Mouse (Mus musculus) liver, embryonic 13.5 days (tissue): Measurements from ENCODE around the gene Gemin7. TPM values are rescaled to one million over a fixed set of nuclear protein-coding genes. Genes with fewer than 3 reads are reported as not detected.

Experiments
- ATAC-seq: fragments of 200-750 bp; cut with Nextera tagmentation; 2 replicates; pipeline ENCODE4 v1.8.0; 2017; ENCODE audit warnings: low read depth, mild to moderate bottlenecking, moderate number of reproducible peaks, moderate library complexity
- DNase-seq: peaks from one replicate; pipeline ENCODE4 v3.0.0; 2022
- H3K27ac ChIP-seq: fragments of 300-500 bp; sonication (generic); 2 replicates; pipeline ENCODE4 v1.5.1; 2015; ENCODE audit warnings: moderate library complexity, mild to moderate bottlenecking, inconsistent platforms
- H3K27me3 ChIP-seq: fragments of 300-500 bp; sonication (generic); 2 replicates; pipeline ENCODE4 v1.6.1; 2015; ENCODE audit warnings: mild to moderate bottlenecking, inconsistent platforms
- H3K36me3 ChIP-seq: fragments of 300-500 bp; sonication (generic); 2 replicates; pipeline ENCODE4 v1.6.1; 2015; ENCODE audit warnings: mild to moderate bottlenecking, inconsistent platforms
- H3K4me1 ChIP-seq: fragments of 300-500 bp; sonication (generic); replicated peaks from 2 replicates; pipeline ENCODE4 v1.6.1; 2015; ENCODE audit warnings: inconsistent platforms
- H3K4me2 ChIP-seq: fragments of 300-500 bp; sonication (generic); 2 replicates; pipeline ENCODE4 v1.6.1; 2015; ENCODE audit warnings: inconsistent platforms, mild to moderate bottlenecking, moderate library complexity
- H3K4me3 ChIP-seq: fragments of 300-500 bp; sonication (generic); replicated peaks from 2 replicates; pipeline ENCODE4 v1.5.1; 2015; ENCODE audit warnings: mild to moderate bottlenecking, inconsistent platforms
- H3K9ac ChIP-seq: fragments of 300-500 bp; sonication (generic); 2 replicates; pipeline ENCODE4 v1.6.1; 2015; ENCODE audit warnings: mild to moderate bottlenecking, inconsistent platforms
- H3K9me3 ChIP-seq: fragments of 300-500 bp; sonication (generic); replicated peaks from 2 replicates; pipeline ENCODE4 v1.6.1; 2016; ENCODE audit warnings: inconsistent platforms
- WGBS: fragments of 180-500 bp; shearing (Covaris S2); methylation state at CpG from one replicate; pipeline ENCODE4 v1.1.7; 2015; ENCODE audit not compliant: insufficient replicate concordance; 5-methylcytosine and 5-hydroxymethylcytosine counted together
- polyA plus RNA-seq: library from polyadenylated mRNA; unstranded; fragments of >200 nt; fragmentation: Nextera tagmentation; extraction: Ambion mirVana; gene quantifications from 2 replicates; pipeline ENCODE4 v1.2.1, GENCODE M21; 2015

The Gemin7 gene
- polyA plus RNA-seq, 1 experiment from 2014 or later, result 92.7 TPM

DNA sequence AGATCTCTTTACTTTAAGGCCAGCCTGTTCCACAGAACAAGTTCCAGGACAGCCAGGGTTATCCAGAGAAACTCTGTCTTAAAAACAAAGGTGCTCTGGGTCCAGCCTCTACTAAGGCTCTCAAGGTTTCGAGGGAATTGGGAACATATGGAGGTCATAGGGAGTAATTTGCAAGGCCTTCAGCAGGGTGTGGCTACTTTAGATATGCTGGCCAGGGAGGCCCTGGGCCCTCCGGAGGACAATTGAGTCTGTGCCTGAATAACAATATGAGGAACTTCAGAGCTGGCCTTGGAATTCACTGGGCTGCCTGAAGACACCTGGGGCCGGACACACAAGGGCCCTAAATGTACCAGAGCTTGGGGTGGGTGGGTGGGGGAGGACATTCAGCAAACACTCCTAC lies 1.8 kb downstream of the Gemin7 start:
- H3K4me1 ChIP-seq, result peaks cover 78% of the 10 kb centered on the region
- H3K9ac ChIP-seq, result peak overlapping the region; percentile 18; the same call in 1 of the 2 replicates
- no peaks in the 10 kb centered on the region for H3K9me3 ChIP-seq
- H3K4me2 ChIP-seq, result peak overlapping the region; percentile 9; the same call in 1 of the 2 replicates
- no peak overlapping the region for H3K4me3 ChIP-seq
- WGBS, result 34% methylated on average over 3 of the region's 3 CpGs
- ATAC-seq (no peak), DNase-seq (no peak)
- peaks cover 21% of the 10 kb centered on the region for H3K36me3 ChIP-seq
- H3K27ac ChIP-seq, result peak overlapping the region; percentile 94
- H3K27me3 ChIP-seq, result peaks cover 16% of the 10 kb centered on the region; the same call in 1 of the 2 replicates

DNA sequence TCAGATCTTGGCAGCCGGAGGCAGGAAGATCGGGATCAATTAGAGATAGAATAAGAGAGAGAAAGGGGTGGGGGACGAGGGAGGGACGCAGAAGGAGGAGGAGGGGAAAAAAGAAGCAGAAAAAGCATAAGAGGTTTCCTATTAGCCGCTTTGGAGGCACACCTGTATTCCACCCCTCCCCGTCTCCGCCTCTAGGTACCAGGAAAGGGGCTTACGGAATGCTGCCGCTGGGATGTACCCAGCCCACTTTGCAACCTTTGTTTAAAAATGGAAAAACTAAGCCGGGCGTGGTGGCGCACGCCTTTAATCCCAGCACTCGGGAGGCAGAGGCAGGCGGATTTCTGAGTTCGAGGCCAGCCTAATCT lies 3.6 kb downstream of the Gemin7 start:
- Histone ChIP-seq H3K27ac (peak overlapping the region; percentile 94), H3K27me3 (peaks cover 16% of the 10 kb centered on the region; the same call in 1 of the 2 replicates), H3K9ac (peak overlapping the region; percentile 90), H3K4me2 (peak overlapping the region; percentile 83), H3K4me3 (peak overlapping the region; percentile 75), H3K36me3 (peaks cover 29% of the 10 kb centered on the region), H3K9me3 (no peaks in the 10 kb centered on the region), H3K4me1 (peaks cover 85% of the 10 kb centered on the region)
- WGBS, result 22% methylated on average over 16 of the region's 16 CpGs
- ATAC-seq (no peak), DNase-seq (no peak)

DNA sequence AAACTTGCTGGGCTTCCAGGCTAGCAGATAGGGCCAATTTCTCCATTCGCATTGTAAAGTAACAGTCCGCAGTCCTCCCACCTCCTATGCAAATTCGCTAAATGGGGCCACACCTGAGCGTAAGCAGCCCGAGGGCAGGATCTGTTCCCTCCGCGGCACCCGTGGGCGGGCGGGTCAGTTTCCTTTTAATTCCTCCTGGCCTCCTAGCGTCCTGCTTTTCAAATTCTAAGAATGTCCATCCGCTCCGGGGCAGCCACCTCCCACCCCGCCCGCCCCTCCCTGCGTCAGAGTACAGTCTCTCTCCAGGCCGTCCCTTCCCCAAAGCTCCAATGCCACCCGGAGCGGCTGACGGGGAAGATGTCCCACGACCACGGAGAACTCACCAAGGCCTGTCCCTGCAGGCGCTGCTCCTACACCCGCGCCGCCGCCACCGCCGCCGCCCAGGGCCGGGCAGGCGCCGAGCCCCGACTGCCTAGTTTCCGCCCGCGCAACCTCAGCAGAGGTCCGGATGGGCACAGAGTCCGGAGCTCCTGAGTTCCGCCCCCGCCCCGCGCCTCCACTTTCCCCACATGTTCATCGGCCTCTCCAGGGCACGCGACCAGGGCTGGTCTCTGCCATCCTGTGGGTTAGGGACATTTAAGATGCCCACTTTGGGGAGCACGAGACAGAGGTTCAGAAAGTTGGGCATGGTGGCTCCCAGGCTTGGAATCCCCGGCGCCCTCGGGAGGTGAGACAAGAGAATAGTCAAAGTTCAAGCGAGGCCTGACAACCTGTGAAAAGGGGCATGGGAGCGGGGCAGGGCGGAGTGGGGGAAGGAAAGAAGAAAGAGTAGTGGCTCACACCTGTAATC lies 4.2 kb downstream of the Gemin7 start:
- Histone ChIP-seq H3K36me3 (peaks cover 35% of the 10 kb centered on the region), H3K27ac (peak overlapping the region; percentile 94), H3K4me2 (peak overlapping the region; percentile 83), H3K27me3 (peaks cover 16% of the 10 kb centered on the region; the same call in 1 of the 2 replicates), H3K4me1 (peaks cover 80% of the 10 kb centered on the region), H3K4me3 (peak overlapping the region; percentile 75), H3K9ac (peak overlapping the region; percentile 90), H3K9me3 (no peaks in the 10 kb centered on the region)
- WGBS, result under 1% methylated on average over 53 of the region's 53 CpGs
- DNase-seq (peak; percentile 61), ATAC-seq (peak; percentile 88)

DNA sequence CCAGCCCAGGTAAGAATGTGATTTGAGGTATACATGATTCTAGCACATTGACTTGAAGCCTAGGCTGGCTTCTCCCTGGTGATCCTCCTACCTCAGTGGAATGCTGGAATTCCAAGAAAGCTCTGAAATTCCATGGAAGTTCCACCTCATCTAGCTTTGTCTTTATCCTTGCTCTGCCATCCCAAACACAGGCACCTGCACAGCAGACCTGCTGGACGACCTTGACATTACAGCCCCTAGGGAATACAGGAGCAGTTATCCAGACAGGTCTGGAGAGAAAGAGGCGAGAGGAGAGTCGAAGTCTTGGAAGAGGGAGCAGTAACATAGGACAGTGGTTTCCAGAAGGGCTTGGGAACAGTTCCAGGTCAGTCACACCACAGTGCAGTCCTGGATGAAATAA lies 7.7 kb downstream of the Gemin7 start:
- peaks cover 63% of the 10 kb centered on the region for H3K36me3 ChIP-seq
- peaks cover 60% of the 10 kb centered on the region for H3K4me1 ChIP-seq
- ATAC-seq (no peak), DNase-seq (no peak)
- no peak overlapping the region for H3K4me2 ChIP-seq
- H3K9me3 ChIP-seq, result 0 out of 2 replicates have a peak, but pooled peaks cover under 1% of the 10 kb centered on the region
- no peak overlapping the region for H3K27ac ChIP-seq
- H3K27me3 ChIP-seq, result no peaks in the 10 kb centered on the region
- H3K4me3 ChIP-seq, result no peak overlapping the region
- no peak overlapping the region for H3K9ac ChIP-seq
- WGBS, result 86% methylated on average over 3 of the region's 3 CpGs

DNA sequence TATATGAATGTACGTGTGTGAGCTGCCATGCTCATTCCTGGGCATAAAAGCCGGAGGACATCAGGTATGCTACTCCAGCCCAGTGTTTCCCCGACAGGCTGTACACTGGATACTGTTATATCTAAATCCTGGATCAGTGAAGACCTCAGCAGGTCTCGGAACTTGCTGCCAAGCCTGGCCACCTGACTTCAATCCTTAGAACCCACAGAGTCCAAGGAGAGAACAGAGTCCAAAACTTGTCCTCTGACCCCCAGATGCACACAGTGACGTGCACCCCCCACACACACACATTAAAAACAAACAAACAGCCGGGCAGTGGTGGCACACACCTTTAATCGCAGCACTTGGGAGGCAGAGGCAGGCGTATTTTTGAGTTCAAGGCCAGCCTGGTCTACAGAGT lies 10.0 kb downstream of the Gemin7 start:
- DNase-seq (no peak), ATAC-seq (no peak)
- peaks cover 67% of the 10 kb centered on the region for H3K4me1 ChIP-seq
- no peaks in the 10 kb centered on the region for H3K27me3 ChIP-seq
- 0 out of 2 replicates have a peak, but pooled peaks cover 5% of the 10 kb centered on the region for H3K9me3 ChIP-seq
- 0 out of 2 replicates have a peak overlapping the region, but pooled peaks have one; percentile 0 for H3K27ac ChIP-seq
- H3K9ac ChIP-seq, result no peak overlapping the region
- 80% methylated on average over 8 of the region's 8 CpGs for WGBS
- H3K4me3 ChIP-seq, result no peak overlapping the region
- no peak overlapping the region for H3K4me2 ChIP-seq
- peaks cover 70% of the 10 kb centered on the region for H3K36me3 ChIP-seq

DNA sequence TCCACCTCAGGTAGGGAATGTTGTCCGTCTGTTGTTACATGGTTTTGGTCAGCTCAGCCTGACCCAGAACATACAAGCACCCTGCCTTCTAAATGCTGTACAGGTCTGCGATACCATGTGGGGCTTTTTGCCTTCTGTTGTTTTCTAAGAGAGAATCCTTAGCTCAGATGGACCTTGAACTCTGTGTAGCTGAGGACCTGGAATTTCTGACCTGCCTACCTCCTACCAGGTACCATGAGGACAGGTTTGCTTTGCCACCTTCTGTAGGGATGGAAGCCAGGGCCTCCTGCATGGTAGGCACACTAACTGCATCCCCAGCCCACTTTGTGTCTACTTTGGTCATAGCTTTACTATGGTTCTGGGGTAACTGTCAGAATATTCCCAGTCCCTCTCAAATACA lies 11.6 kb downstream of the Gemin7 start:
- H3K4me2 ChIP-seq, result no peak overlapping the region
- 0 out of 2 replicates have a peak, but pooled peaks cover 5% of the 10 kb centered on the region for H3K9me3 ChIP-seq
- 94% methylated on average over 2 of the region's 2 CpGs for WGBS
- ATAC-seq, result no peak
- peak overlapping the region; percentile 98 for H3K27ac ChIP-seq
- H3K36me3 ChIP-seq, result peaks cover 61% of the 10 kb centered on the region
- no peaks in the 10 kb centered on the region for H3K27me3 ChIP-seq
- DNase-seq, result no peak
- H3K4me1 ChIP-seq, result peaks cover 56% of the 10 kb centered on the region
- H3K4me3 ChIP-seq, result no peak overlapping the region
- H3K9ac ChIP-seq, result 0 out of 2 replicates have a peak overlapping the region, but pooled peaks have one; percentile 41

DNA sequence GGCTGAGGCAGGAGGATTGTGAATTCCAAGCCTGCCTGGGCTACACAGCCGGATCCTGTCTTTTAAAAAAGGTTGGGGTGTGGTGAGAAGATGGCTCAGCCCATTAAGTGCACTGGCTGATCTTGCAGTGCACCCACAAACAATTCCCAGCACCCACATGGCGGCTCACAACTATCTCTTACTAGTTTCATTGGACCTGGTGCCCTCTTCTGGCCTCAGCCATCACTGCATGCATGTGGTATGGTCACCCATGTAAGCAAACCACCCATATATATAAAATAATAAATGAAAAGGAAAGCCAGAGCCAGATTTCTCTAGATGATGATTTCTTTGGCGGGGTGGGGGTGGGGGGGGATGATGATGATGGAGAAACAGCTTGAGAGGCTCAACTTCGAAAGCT lies 12.9 kb downstream of the Gemin7 start:
- Histone ChIP-seq H3K36me3 (peaks cover 52% of the 10 kb centered on the region), H3K9ac (peak overlapping the region; percentile 99), H3K9me3 (0 out of 2 replicates have a peak, but pooled peaks cover 5% of the 10 kb centered on the region), H3K4me1 (peaks cover 61% of the 10 kb centered on the region), H3K4me3 (peak overlapping the region; percentile 100), H3K27me3 (no peaks in the 10 kb centered on the region), H3K27ac (peak overlapping the region; percentile 98), H3K4me2 (peak overlapping the region; percentile 81)
- WGBS, result 80% methylated on average over 4 of the region's 4 CpGs
- no peak for ATAC-seq
- no peak for DNase-seq

DNA sequence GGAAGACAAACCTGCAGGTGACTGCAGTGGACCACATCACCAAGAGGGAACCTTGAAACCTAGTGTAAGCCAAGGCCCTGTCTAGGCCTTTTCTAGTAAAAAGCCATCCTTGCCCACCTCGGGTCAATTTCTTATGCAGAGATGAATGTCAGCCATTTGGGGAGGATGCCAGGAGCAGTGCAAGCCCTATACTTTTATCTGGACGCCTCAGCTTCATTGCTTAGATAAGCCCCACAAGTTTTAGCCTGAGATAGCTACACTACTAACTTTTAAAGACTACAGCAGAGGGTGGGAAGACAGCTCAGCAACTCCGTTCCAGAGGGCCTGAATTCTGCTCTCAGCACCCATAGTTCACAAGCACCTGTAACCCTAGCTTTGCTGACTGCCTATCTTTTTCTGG lies 13.5 kb downstream of the Gemin7 start:
- Histone ChIP-seq H3K9me3 (0 out of 2 replicates have a peak, but pooled peaks cover 5% of the 10 kb centered on the region), H3K4me2 (peak overlapping the region; percentile 81), H3K27ac (peak overlapping the region; percentile 98), H3K36me3 (peaks cover 49% of the 10 kb centered on the region), H3K4me3 (peak overlapping the region; percentile 100), H3K27me3 (no peaks in the 10 kb centered on the region), H3K4me1 (peaks cover 61% of the 10 kb centered on the region), H3K9ac (peak overlapping the region; percentile 99)
- 18% methylated on average over 3 of the region's 3 CpGs for WGBS
- ATAC-seq, result peak; percentile 87
- peak; percentile 74 for DNase-seq

DNA sequence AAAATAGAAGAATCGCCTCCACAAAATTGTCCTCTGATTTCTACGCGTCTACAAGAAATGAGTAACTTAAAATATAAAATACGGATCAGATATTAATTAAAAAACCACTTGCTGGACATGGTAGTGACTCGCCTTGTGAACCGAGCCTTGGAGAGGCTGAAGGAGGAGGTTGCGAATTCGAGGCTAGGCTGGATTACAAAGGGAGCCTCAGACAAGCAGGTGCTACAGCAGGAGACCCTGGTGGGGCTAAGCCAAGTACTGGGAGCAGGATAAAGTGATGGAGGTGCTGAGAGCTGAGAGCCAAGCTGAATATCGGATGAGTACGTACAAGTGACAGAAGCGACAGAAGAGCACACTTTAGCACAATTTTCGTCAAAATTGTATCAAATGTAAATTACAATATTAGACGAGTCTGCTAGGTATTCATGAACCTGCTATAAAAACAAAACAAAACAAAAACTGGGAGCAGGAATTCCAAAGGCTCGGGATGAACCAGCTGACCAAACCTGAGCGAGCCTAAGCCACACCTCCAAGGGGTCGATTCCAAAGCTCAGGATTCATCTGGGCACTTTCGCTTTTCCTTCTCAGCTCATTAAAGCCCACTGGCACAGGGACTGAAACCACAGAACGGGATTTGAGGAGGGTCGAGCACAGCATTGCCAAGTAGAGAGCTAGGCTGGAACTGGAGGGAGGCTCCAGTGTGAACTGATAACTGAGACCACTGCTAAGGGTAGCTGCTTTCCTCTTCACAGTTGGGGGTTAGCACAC lies 14.6 kb downstream of the Gemin7 start, which contains the start of gene Ppp1r37:
Ppp1r37 (minus strand) TSS at position 434 of the 768 bp plus-strand sequence.
- Histone ChIP-seq H3K9me3 (0 out of 2 replicates have a peak, but pooled peaks cover 5% of the 10 kb centered on the region), H3K36me3 (peaks cover 49% of the 10 kb centered on the region), H3K27ac (peak within 1 kb of the TSS; percentile 98), H3K4me2 (peak within 1 kb of the TSS; percentile 81), H3K4me3 (peak within 1 kb of the TSS; percentile 100), H3K4me1 (peaks cover 69% of the 10 kb centered on the region), H3K27me3 (no peaks in the 10 kb centered on the region), H3K9ac (peak within 1 kb of the TSS; percentile 99)
- 5% methylated on average over 19 of the region's 19 CpGs for WGBS
- DNase-seq (no peak), ATAC-seq (no peak)

DNA sequence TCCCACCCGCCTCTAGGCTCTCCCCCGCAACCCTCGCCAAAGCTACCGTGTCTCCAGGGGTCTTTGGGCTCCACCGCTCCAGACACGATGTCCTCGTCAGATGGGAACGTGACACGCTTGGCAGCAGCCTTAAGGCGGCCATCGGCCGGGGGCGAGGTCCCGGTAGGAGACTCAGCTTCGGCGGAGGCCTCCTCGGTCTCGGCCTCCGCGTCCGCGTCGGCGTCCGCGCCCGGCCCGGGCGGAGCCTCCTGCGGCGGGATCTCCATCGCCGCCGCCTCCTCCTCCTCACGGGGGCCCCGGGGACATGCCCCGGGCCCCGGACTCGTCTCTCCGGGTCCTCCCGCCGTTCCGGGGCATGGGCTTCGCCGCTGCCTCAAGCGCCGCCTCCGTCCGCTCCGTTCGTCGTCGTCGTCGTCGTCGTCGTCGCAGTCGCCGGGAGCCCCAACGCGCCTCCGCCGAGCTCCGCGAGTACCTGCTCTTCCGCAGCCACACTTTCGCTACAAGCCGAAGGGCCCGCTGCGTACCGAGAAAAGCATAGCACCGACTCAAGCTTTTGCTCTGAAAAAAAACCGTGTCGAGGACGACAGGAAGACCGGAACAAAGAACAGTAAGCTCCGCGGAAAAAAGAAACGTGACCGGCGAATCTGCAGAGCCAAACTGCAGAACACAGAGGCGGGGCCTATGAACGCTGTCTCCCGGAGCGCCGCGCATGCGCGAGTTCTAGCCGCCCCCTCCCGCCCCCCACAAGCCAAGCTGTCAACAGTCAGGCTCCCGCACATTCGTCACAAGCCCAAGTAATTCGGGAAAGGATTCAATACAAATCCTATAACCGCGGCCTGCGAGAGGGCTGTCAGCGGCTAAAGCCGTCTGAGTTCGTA lies 15.4 kb downstream of the Gemin7 start:
- Histone ChIP-seq H3K27me3 (no peaks in the 10 kb centered on the region), H3K4me3 (peak overlapping the region; percentile 100), H3K4me2 (peak overlapping the region; percentile 81), H3K9me3 (0 out of 2 replicates have a peak, but pooled peaks cover 5% of the 10 kb centered on the region), H3K36me3 (peaks cover 50% of the 10 kb centered on the region), H3K27ac (peak overlapping the region; percentile 98), H3K4me1 (peaks cover 77% of the 10 kb centered on the region), H3K9ac (peak overlapping the region; percentile 99)
- under 1% methylated on average over 102 of the region's 102 CpGs for WGBS
- ATAC-seq (peak; percentile 74), DNase-seq (peak; percentile 81)
